Mouse (Mus musculus) embryonic facial prominence, embryonic 11.5 days (tissue): ENCODE data around the gene Zmym5. TPM values are rescaled to one million over a fixed set of nuclear protein-coding genes. Genes with fewer than 3 reads are reported as not detected.
"Not testable (repeated sequence)": the region's sequence is repeated elsewhere in the genome, so short reads cannot be mapped to it uniquely, and the experiment has no call there.

Experiments used
- ATAC-seq: fragments of 200-750 bp; cut with Nextera tagmentation; replicated peaks from 2 replicates; pipeline ENCODE4 v1.8.0; 2017; ENCODE audit warnings: low read depth; ENCODE audit not compliant: insufficient number of reproducible peaks, low FRiP score, low TSS enrichment
- DNase-seq: peaks from one replicate; pipeline ENCODE4 v3.0.0-alpha.2; 2015; ENCODE audit warnings: low spot score
- H3K27ac ChIP-seq: fragments of 300-500 bp; sonication (generic); replicated peaks from 2 replicates; pipeline ENCODE4 v1.5.1; 2014; ENCODE audit warnings: mild to moderate bottlenecking, low read depth, low read length, control low read depth
- H3K27me3 ChIP-seq: fragments of 300-500 bp; sonication (generic); 2 replicates; pipeline ENCODE4 v1.6.1; 2014; ENCODE audit warnings: mild to moderate bottlenecking, low read length, moderate library complexity, mixed read lengths; ENCODE audit not compliant: control insufficient read depth, insufficient read depth
- H3K36me3 ChIP-seq: fragments of 300-500 bp; sonication (generic); replicated peaks from 2 replicates; pipeline ENCODE4 v1.6.1; 2014; ENCODE audit warnings: low read depth, mild to moderate bottlenecking, low read length, moderate library complexity, mixed read lengths; ENCODE audit not compliant: control insufficient read depth, insufficient read depth
- H3K4me1 ChIP-seq: fragments of 300-500 bp; sonication (generic); 2 replicates; pipeline ENCODE4 v1.6.1; 2014; ENCODE audit warnings: low read length, mixed read lengths; ENCODE audit not compliant: control insufficient read depth, insufficient read depth
- H3K4me2 ChIP-seq: fragments of 300-500 bp; sonication (generic); 2 replicates; pipeline ENCODE4 v1.6.1; 2014; ENCODE audit warnings: low read depth, mild to moderate bottlenecking, control low read depth, low read length, moderate library complexity
- H3K4me3 ChIP-seq: fragments of 300-500 bp; sonication (generic); 2 replicates; pipeline ENCODE4 v1.5.1; 2014; ENCODE audit warnings: low read depth, low read length, control low read depth
- H3K9ac ChIP-seq: fragments of 300-500 bp; sonication (generic); replicated peaks from 2 replicates; pipeline ENCODE4 v1.6.1; 2014; ENCODE audit warnings: mild to moderate bottlenecking, control low read depth, low read length
- H3K9me3 ChIP-seq: fragments of 300-500 bp; sonication (generic); replicated peaks from 2 replicates; pipeline ENCODE4 v1.6.1; 2016; ENCODE audit warnings: mild to moderate bottlenecking, low read length, inconsistent platforms, mixed read lengths; ENCODE audit not compliant: control insufficient read depth
- WGBS: fragments of 180-500 bp; shearing (Covaris S2); extraction: QIAGEN DNeasy Blood & Tissue Kit; methylation state at CpG from one replicate; pipeline ENCODE4 v1.1.7; 2014; 5-methylcytosine and 5-hydroxymethylcytosine counted together
- polyA plus RNA-seq: library from polyadenylated mRNA; unstranded; fragments of >200 nt; fragmentation: Nextera tagmentation; extraction: Ambion mirVana; gene quantifications from 2 replicates; pipeline ENCODE4 v1.2.1, GENCODE M21; 2014

Zmym5 gene
- 24.2 and 26.2 TPM in 2 replicates for polyA plus RNA-seq

GRCm38 (mm10) chr14:56811701-56812339 is at the start of gene Zmym5:
Gene Zmym5, minus strand, starts transcription at chr14:56811716.
- DNase-seq (peak; percentile 81), ATAC-seq (peak; percentile 98)
- Histone ChIP-seq H3K4me3 (peak within 1 kb of the TSS; percentile 75), H3K27ac (peak within 1 kb of the TSS; percentile 90), H3K9ac (peak within 1 kb of the TSS; percentile 82), H3K4me2 (peak within 1 kb of the TSS; percentile 55)
- not testable (repeated sequence) for H3K9me3 ChIP-seq, H3K27me3 ChIP-seq, H3K4me1 ChIP-seq, H3K36me3 ChIP-seq
- WGBS: under 1% methylated on average over 27 of the region's 72 CpGs

GRCm38 (mm10) chr14:56849681-56850080 is 38.2 kb upstream of the Zmym5 start:
- DNase-seq (no peak), ATAC-seq (no peak)
- H3K36me3 ChIP-seq: no peaks in the 10 kb centered on the region
- no peaks in the 10 kb centered on the region for H3K4me1 ChIP-seq
- H3K9me3 ChIP-seq: no peaks in the 10 kb centered on the region
- H3K9ac ChIP-seq: no peak overlapping the region
- no peak overlapping the region for H3K4me3 ChIP-seq
- no peak overlapping the region for H3K27ac ChIP-seq
- H3K27me3 ChIP-seq: no peaks in the 10 kb centered on the region
- 78% methylated on average over 2 of the region's 2 CpGs for WGBS
- no peak overlapping the region for H3K4me2 ChIP-seq

- 74% methylated on average over 2 of the region's 2 CpGs for WGBS
- DNase-seq: no peak
- H3K4me2 ChIP-seq: no peak overlapping the region
Measured at GRCm38 (mm10) chr14:56848322-56848721, 36.8 kb upstream of the Zmym5 start.

GRCm38 (mm10) chr14:56844507-56844906 is 33.0 kb upstream of the Zmym5 start:
- DNase-seq (peak; percentile 14), ATAC-seq (no peak)
- Histone ChIP-seq H3K9ac (no peak overlapping the region), H3K36me3 (no peaks in the 10 kb centered on the region), H3K9me3 (no peaks in the 10 kb centered on the region), H3K27me3 (no peaks in the 10 kb centered on the region), H3K4me2 (no peak overlapping the region), H3K4me1 (no peaks in the 10 kb centered on the region), H3K4me3 (no peak overlapping the region), H3K27ac (no peak overlapping the region)
- WGBS: 48% methylated on average over 2 of the region's 2 CpGs

More at GRCm38 (mm10) chr14:56848322-56848721, 36.8 kb upstream of the Zmym5 start:
- ATAC-seq: no peak
- H3K36me3 ChIP-seq: no peaks in the 10 kb centered on the region
- H3K4me1 ChIP-seq: no peaks in the 10 kb centered on the region
- no peaks in the 10 kb centered on the region for H3K9me3 ChIP-seq
- no peak overlapping the region for H3K9ac ChIP-seq
- no peaks in the 10 kb centered on the region for H3K27me3 ChIP-seq
- H3K4me3 ChIP-seq: no peak overlapping the region
- no peak overlapping the region for H3K27ac ChIP-seq

- H3K4me1 ChIP-seq: no peaks in the 10 kb centered on the region
- no peak overlapping the region for H3K27ac ChIP-seq
- 69% methylated on average over 4 of the region's 4 CpGs for WGBS
- no peak overlapping the region for H3K9ac ChIP-seq
- ATAC-seq (no peak), DNase-seq (no peak)
- H3K27me3 ChIP-seq: no peaks in the 10 kb centered on the region
- H3K36me3 ChIP-seq: no peaks in the 10 kb centered on the region
- H3K9me3 ChIP-seq: no peaks in the 10 kb centered on the region
- H3K4me3 ChIP-seq: no peak overlapping the region
- H3K4me2 ChIP-seq: no peak overlapping the region
Measured at GRCm38 (mm10) chr14:56844033-56844432, 32.5 kb upstream of the Zmym5 start.

- not testable (repeated sequence) for DNase-seq, ATAC-seq, H3K4me2 ChIP-seq, H3K9ac ChIP-seq, H3K9me3 ChIP-seq, H3K4me1 ChIP-seq, H3K27ac ChIP-seq, H3K27me3 ChIP-seq, H3K36me3 ChIP-seq, H3K4me3 ChIP-seq
- WGBS: 78% methylated on average over 5 of the region's 5 CpGs
Measured at GRCm38 (mm10) chr14:56834576-56834975, 23.1 kb upstream of the Zmym5 start.

- H3K4me3 ChIP-seq, H3K36me3 ChIP-seq, DNase-seq, H3K4me1 ChIP-seq, H3K27ac ChIP-seq, H3K27me3 ChIP-seq, H3K9ac ChIP-seq, H3K4me2 ChIP-seq, ATAC-seq, H3K9me3 ChIP-seq: not testable (repeated sequence)
- 78% methylated on average over 10 of the region's 10 CpGs for WGBS
Measured at GRCm38 (mm10) chr14:56833211-56833610, 21.7 kb upstream of the Zmym5 start.

- WGBS: 70% methylated on average over 1 of the region's 1 CpGs
- Histone ChIP-seq H3K9me3 (no peaks in the 10 kb centered on the region), H3K4me1 (no peaks in the 10 kb centered on the region), H3K9ac (no peak overlapping the region), H3K27ac (no peak overlapping the region), H3K4me3 (no peak overlapping the region), H3K36me3 (no peaks in the 10 kb centered on the region), H3K27me3 (no peaks in the 10 kb centered on the region), H3K4me2 (no peak overlapping the region)
- DNase-seq (no peak), ATAC-seq (no peak)
Measured at GRCm38 (mm10) chr14:56832563-56833113, 21.1 kb upstream of the Zmym5 start.
